Mouse (Mus musculus) myocyte (in vitro differentiated cells): ENCODE measurements at regions not wholly inside any gene's neighbourhood (a gene's known extent, or its start where the extent isn't known, plus 50 kb on each side); places are given as distances from the start of the nearest gene placed in this dataset.

Experiments used
- E2F4 ChIP-seq: IDR thresholded peaks from one replicate; pipeline ENCODE4 v1.6.1; 2011; ENCODE audit warnings: mild to moderate bottlenecking, control low read depth, moderate library complexity; ENCODE audit not compliant: insufficient read depth
- MYOG ChIP-seq, 3 experiments: IDR thresholded peaks; one replicate each; pipeline ENCODE4 v1.6.1; 2011; ENCODE audit warnings: control low read depth in 2 of 3, low read depth in 2 of 3, mild to moderate bottlenecking in 2 of 3; ENCODE audit not compliant: insufficient read length in 2 of 3, control insufficient read depth in 1 of 3, insufficient read depth in 1 of 3
- POLR2A ChIP-seq: IDR thresholded peaks from one replicate; pipeline ENCODE4 v1.6.1; 2011; ENCODE audit warnings: low read depth, mild to moderate bottlenecking, control low read depth, moderate library complexity; ENCODE audit not compliant: insufficient read length
- POLR2AphosphoS2 ChIP-seq: IDR thresholded peaks from one replicate; pipeline ENCODE4 v1.6.1; 2011; ENCODE audit warnings: low read depth, control low read depth; ENCODE audit not compliant: insufficient read length
- USF1 ChIP-seq: IDR thresholded peaks from one replicate; pipeline ENCODE4 v1.6.1; 2011; ENCODE audit warnings: low read depth, mild to moderate bottlenecking, control low read depth, moderate library complexity

DNA sequence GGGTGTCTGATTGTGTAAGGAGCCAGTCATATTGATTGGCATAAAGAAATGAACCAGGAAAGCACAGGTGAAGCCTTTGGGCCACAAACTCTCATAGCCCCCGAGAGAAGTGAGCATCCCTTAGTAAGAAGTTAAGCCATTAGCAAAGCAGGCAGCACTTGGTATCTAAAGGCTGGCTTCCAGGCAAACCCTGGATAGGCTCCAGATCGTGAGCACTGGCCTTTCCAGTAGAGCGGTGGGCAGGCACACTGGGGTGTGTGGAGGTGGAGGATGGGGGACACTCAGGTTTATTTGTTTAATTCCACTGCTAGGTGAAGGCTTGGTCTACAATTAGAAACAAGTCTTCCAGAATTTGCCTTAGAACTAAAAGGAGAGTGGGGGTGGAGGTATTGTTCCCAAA, 371.9 kb downstream of the Matn1 start:
- no peak for TF ChIP-seq POLR2A
- TF ChIP-seq E2F4: no peak
- no peak for TF ChIP-seq MYOG (IDR thresholded peaks at IDR 0.05; ENCODE audit: control insufficient read depth in 1 of 3, insufficient read depth in 1 of 3, insufficient read length in 2 of 3, low read depth in 2 of 3)
- TF ChIP-seq USF1: no peak
- no peak for TF ChIP-seq POLR2AphosphoS2
